In the genomic region with DNA sequence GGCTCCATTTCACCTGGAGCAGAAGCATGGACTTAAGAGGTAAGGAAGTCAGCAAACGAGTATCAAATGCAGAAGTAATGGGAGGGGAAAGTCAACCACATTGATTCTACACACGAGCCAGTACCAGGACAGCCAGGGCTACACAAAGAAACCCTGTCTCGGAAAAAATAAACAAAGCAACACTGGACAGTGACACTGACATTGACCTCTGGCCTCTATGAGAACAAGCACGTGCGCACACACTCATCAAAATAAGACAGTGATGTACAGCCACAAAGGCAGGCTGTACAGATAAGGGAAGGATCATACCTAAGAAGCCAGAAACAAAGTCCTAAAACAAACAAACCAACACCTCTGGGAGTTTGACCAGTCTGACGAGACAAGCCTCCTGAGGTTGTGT, we compare ENCODE assay signal across 26 mouse cellular contexts. TPM values are rescaled to one million over a fixed set of nuclear protein-coding genes. Genes with fewer than 3 reads are reported as not detected.
DNase-seq lines count a peak whose midpoint lies in the region; ATAC-seq and TF ChIP-seq lines count a peak whose summit lies in the region.
"Had no signal": no experiment of that assay in that cellular context is flagged by ENCODE, and none has a peak within 500 bp of the region (broad histone marks: within the 10 kb centered on the region; RNA-seq: fewer than 3 reads in every experiment).

No protein-coding gene starts in this region.

- no peak for TF ChIP-seq CTCF in stomach, postnatal 0 days (IDR thresholded peaks at IDR 0.05; ENCODE audit: low read depth)

- ATAC-seq in heart, embryonic 12.5 days (ENCODE audit: insufficient number of reproducible peaks, low FRiP score), result no peak
- peak; percentile 39; the same call in 1 of the 2 replicates for ATAC-seq in liver, embryonic 13.5 days (ENCODE audit: low read depth)
- no peak for ATAC-seq in liver, embryonic 12.5 days
- ATAC-seq in stomach, embryonic 16.5 days (ENCODE audit: insufficient read depth, low FRiP score), result no peak
- no peak for ATAC-seq in stomach, postnatal 0 days (ENCODE audit: low FRiP score, low TSS enrichment)
- ATAC-seq: forebrain, embryonic 15.5 days; Patski had no signal

- no peak overlapping the region for H3K9ac ChIP-seq in heart, embryonic 12.5 days
- no peak overlapping the region for H3K9ac ChIP-seq in liver, embryonic 13.5 days
- no peak overlapping the region for H3K9ac ChIP-seq in liver, embryonic 12.5 days
- H3K9ac ChIP-seq in stomach, embryonic 16.5 days (ENCODE audit: low read length), result no peak overlapping the region
- no peak overlapping the region for H3K9ac ChIP-seq in stomach, postnatal 0 days (ENCODE audit: low read length)
- H3K9ac ChIP-seq: embryonic facial prominence, embryonic 13.5 days; forebrain, embryonic 12.5 days; forebrain, embryonic 15.5 days; hindbrain, embryonic 12.5 days; hindbrain, embryonic 15.5 days had no signal

- no peak for TF ChIP-seq EP300 in stomach, postnatal 0 days (optimal IDR thresholded peaks at IDR 0.05)

- no peak overlapping the region for H3K4me2 ChIP-seq in heart, embryonic 12.5 days
- no peak overlapping the region for H3K4me2 ChIP-seq in liver, embryonic 13.5 days
- no peak overlapping the region for H3K4me2 ChIP-seq in liver, embryonic 12.5 days
- H3K4me2 ChIP-seq in stomach, embryonic 16.5 days (ENCODE audit: low read depth, low read length), result no peak overlapping the region
- H3K4me2 ChIP-seq in stomach, postnatal 0 days (replicated peaks; ENCODE audit: low read depth), result no peak overlapping the region
- H3K4me2 ChIP-seq: embryonic facial prominence, embryonic 13.5 days; forebrain, embryonic 12.5 days; forebrain, embryonic 15.5 days; hindbrain, embryonic 12.5 days; hindbrain, embryonic 15.5 days had no signal

- H3K27ac ChIP-seq in heart, embryonic 12.5 days (ENCODE audit: poor library complexity, severe bottlenecking), result no peak overlapping the region
- H3K27ac ChIP-seq in liver, embryonic 13.5 days, result no peak overlapping the region
- no peak overlapping the region for H3K27ac ChIP-seq in liver, embryonic 12.5 days
- peak overlapping the region; percentile 51; the same call in 1 of the 2 replicates for H3K27ac ChIP-seq in stomach, embryonic 16.5 days (ENCODE audit: low read length)
- H3K27ac ChIP-seq in stomach, postnatal 0 days (replicated peaks), result no peak overlapping the region
- H3K27ac ChIP-seq: embryonic facial prominence, embryonic 10.5 days; embryonic facial prominence, embryonic 13.5 days; forebrain, embryonic 12.5 days; forebrain, embryonic 15.5 days; heart, adult 2 months; heart, embryonic 10.5 days; hindbrain, embryonic 12.5 days; hindbrain, embryonic 15.5 days had no signal

- peak; percentile 61 for DNase-seq in heart, adult 11 months
- no peak for DNase-seq in liver, embryonic 13.5 days
- DNase-seq in stomach, postnatal 0 days (ENCODE audit: low spot score), result no peak
- DNase-seq: adrenal gland, postnatal 10 days; adrenal gland, postnatal 36 days; B cell, adult 2 months; cerebellum, adult 18-20 months; cerebellum, adult 9-10 months; cerebellum, postnatal 14 days; embryo, embryonic 11 days; gastrocnemius, postnatal 25 days; heart, adult 2 months had no signal

- WGBS in heart, embryonic 12.5 days, result 51% methylated on average over 6 of the region's 6 CpGs
- 38% methylated on average over 6 of the region's 6 CpGs for WGBS in liver, embryonic 13.5 days (ENCODE audit: insufficient replicate concordance)
- 39% methylated on average over 6 of the region's 6 CpGs for WGBS in liver, embryonic 12.5 days (ENCODE audit: insufficient replicate concordance)
- 37% methylated on average over 6 of the region's 6 CpGs for WGBS in stomach, embryonic 16.5 days
- WGBS in stomach, postnatal 0 days, result 35% methylated on average over 6 of the region's 6 CpGs

- peaks cover 10% of the 10 kb centered on the region; the same call in 1 of the 2 replicates for H3K4me1 ChIP-seq in heart, embryonic 12.5 days (replicated peaks)
- peaks cover 36% of the 10 kb centered on the region for H3K4me1 ChIP-seq in liver, embryonic 13.5 days (replicated peaks)
- peaks cover 49% of the 10 kb centered on the region for H3K4me1 ChIP-seq in liver, embryonic 12.5 days
- peaks cover 15% of the 10 kb centered on the region; the same call in 1 of the 2 replicates for H3K4me1 ChIP-seq in stomach, embryonic 16.5 days (ENCODE audit: control insufficient read depth, insufficient read depth, low read length)
- no peaks in the 10 kb centered on the region for H3K4me1 ChIP-seq in stomach, postnatal 0 days (replicated peaks; ENCODE audit: control insufficient read depth, insufficient read depth)
- H3K4me1 ChIP-seq: forebrain, embryonic 12.5 days; hindbrain, embryonic 12.5 days; hindbrain, embryonic 15.5 days had no signal

- no peaks in the 10 kb centered on the region for H3K9me3 ChIP-seq in heart, embryonic 12.5 days (replicated peaks)
- no peaks in the 10 kb centered on the region for H3K9me3 ChIP-seq in liver, embryonic 13.5 days (replicated peaks)
- no peaks in the 10 kb centered on the region for H3K9me3 ChIP-seq in liver, embryonic 12.5 days (replicated peaks)
- H3K9me3 ChIP-seq in stomach, embryonic 16.5 days (replicated peaks; ENCODE audit: control insufficient read depth, low read length), result no peaks in the 10 kb centered on the region
- H3K9me3 ChIP-seq in stomach, postnatal 0 days (ENCODE audit: control insufficient read depth, low read length), result no peaks in the 10 kb centered on the region
- H3K9me3 ChIP-seq: embryonic facial prominence, embryonic 10.5 days; embryonic facial prominence, embryonic 13.5 days; forebrain, embryonic 12.5 days; forebrain, embryonic 15.5 days; G1E; heart, embryonic 10.5 days; hindbrain, embryonic 12.5 days; hindbrain, embryonic 15.5 days had no signal

- 0 out of 2 replicates have a peak, but pooled peaks cover 4% of the 10 kb centered on the region for H3K36me3 ChIP-seq in heart, embryonic 12.5 days
- no peaks in the 10 kb centered on the region for H3K36me3 ChIP-seq in liver, embryonic 13.5 days
- no peaks in the 10 kb centered on the region; the same call in 1 of the 2 replicates for H3K36me3 ChIP-seq in liver, embryonic 12.5 days
- H3K36me3 ChIP-seq in stomach, embryonic 16.5 days (ENCODE audit: control insufficient read depth, insufficient read depth, low read length), result no peaks in the 10 kb centered on the region
- H3K36me3 ChIP-seq in stomach, postnatal 0 days (ENCODE audit: control insufficient read depth, insufficient read depth, low read length), result no peaks in the 10 kb centered on the region
- H3K36me3 ChIP-seq: forebrain, embryonic 12.5 days; forebrain, embryonic 15.5 days; G1E; heart, embryonic 10.5 days; hindbrain, embryonic 12.5 days; hindbrain, embryonic 15.5 days had no signal

- H3K4me3 ChIP-seq in heart, embryonic 12.5 days, result no peak overlapping the region
- no peak overlapping the region for H3K4me3 ChIP-seq in liver, embryonic 13.5 days (replicated peaks)
- H3K4me3 ChIP-seq in liver, embryonic 12.5 days, result no peak overlapping the region
- H3K4me3 ChIP-seq in stomach, embryonic 16.5 days (replicated peaks; ENCODE audit: low read length), result no peak overlapping the region
- no peak overlapping the region for H3K4me3 ChIP-seq in stomach, postnatal 0 days (ENCODE audit: low read depth, low read length)
- H3K4me3 ChIP-seq: embryonic facial prominence, embryonic 10.5 days; embryonic facial prominence, embryonic 13.5 days; erythroblast, embryonic 14.5 days; forebrain, embryonic 12.5 days; forebrain, embryonic 15.5 days; heart, adult 2 months; heart, embryonic 10.5 days; hindbrain, embryonic 12.5 days; hindbrain, embryonic 15.5 days had no signal

- H3K27me3 ChIP-seq in heart, embryonic 12.5 days (replicated peaks), result no peaks in the 10 kb centered on the region
- H3K27me3 ChIP-seq in liver, embryonic 13.5 days, result no peaks in the 10 kb centered on the region
- no peaks in the 10 kb centered on the region for H3K27me3 ChIP-seq in liver, embryonic 12.5 days (replicated peaks)
- H3K27me3 ChIP-seq in stomach, embryonic 16.5 days (ENCODE audit: control insufficient read depth, insufficient read depth, low read length), result no peaks in the 10 kb centered on the region
- no peaks in the 10 kb centered on the region for H3K27me3 ChIP-seq in stomach, postnatal 0 days (ENCODE audit: control insufficient read depth, insufficient read depth, low read length)
- H3K27me3 ChIP-seq: CH12.LX; embryonic facial prominence, embryonic 13.5 days; forebrain, embryonic 12.5 days; forebrain, embryonic 15.5 days; hindbrain, embryonic 12.5 days; hindbrain, embryonic 15.5 days; Patski had no signal

RNA-seq across cellular contexts. Expression of a gene that starts 45.5 kb away (rescaled TPM):
- 40.5 and 41.0 TPM in 2 replicates for polyA plus RNA-seq in heart, embryonic 12.5 days (2016; fragmentation: Nextera tagmentation; extraction: Ambion mirVana)
- polyA plus RNA-seq in liver, embryonic 13.5 days (2015; fragmentation: Nextera tagmentation; extraction: Ambion mirVana), result 16.5 and 20.3 TPM in 2 replicates
- 25.1 and 25.3 TPM in 2 replicates for polyA plus RNA-seq in liver, embryonic 12.5 days (2016; fragmentation: Nextera tagmentation; extraction: Ambion mirVana)
- polyA plus RNA-seq in stomach, embryonic 16.5 days (2015; fragmentation: Nextera tagmentation; extraction: Ambion mirVana), result 64.0 and 68.3 TPM in 2 replicates
- polyA plus RNA-seq in stomach, postnatal 0 days (2015; fragmentation: Nextera tagmentation; extraction: Ambion mirVana), result 35.3 and 35.6 TPM in 2 replicates

RNA-seq across cellular contexts. Expression of a gene that starts 45.6 kb away (rescaled TPM):
- polyA plus RNA-seq in heart, embryonic 12.5 days (2016; fragmentation: Nextera tagmentation; extraction: Ambion mirVana), result 26.0 and 28.1 TPM in 2 replicates
- 51.9 and 53.3 TPM in 2 replicates for polyA plus RNA-seq in liver, embryonic 13.5 days (2015; fragmentation: Nextera tagmentation; extraction: Ambion mirVana)
- 47.9 and 50.2 TPM in 2 replicates for polyA plus RNA-seq in liver, embryonic 12.5 days (2016; fragmentation: Nextera tagmentation; extraction: Ambion mirVana)
- polyA plus RNA-seq in stomach, embryonic 16.5 days (2015; fragmentation: Nextera tagmentation; extraction: Ambion mirVana), result 42.5 and 42.7 TPM in 2 replicates
- polyA plus RNA-seq in stomach, postnatal 0 days (2015; fragmentation: Nextera tagmentation; extraction: Ambion mirVana), result 36.8 and 38.6 TPM in 2 replicates
